Mouse (Mus musculus) cerebellum, adult 2 months (tissue): ENCODE data around the gene Mtnr1a. TPM values are rescaled to one million over a fixed set of nuclear protein-coding genes. Genes with fewer than 3 reads are reported as not detected.

Experiments
- DNase-seq, 2 experiments: peaks; one replicate each; pipeline ENCODE4 v3.0.0; 2021
- H3K27ac ChIP-seq: fragments of 200-500 bp; 2 replicates; pipeline ENCODE4 v1.5.1; 2012; ENCODE audit warnings: low read length, control low read depth, inconsistent platforms; ENCODE audit not compliant: insufficient read depth
- H3K27me3 ChIP-seq: fragments of 200-500 bp; 2 replicates; pipeline ENCODE4 v1.6.1; 2012; ENCODE audit warnings: inconsistent platforms, mild to moderate bottlenecking, low read length, moderate library complexity; ENCODE audit not compliant: control insufficient read depth, insufficient read depth
- H3K4me1 ChIP-seq: fragments of 200-500 bp; 2 replicates; pipeline ENCODE4 v1.6.1; 2011; ENCODE audit warnings: low read length; ENCODE audit not compliant: control insufficient read depth, insufficient read depth
- H3K4me3 ChIP-seq: fragments of 200-500 bp; replicated peaks from 2 replicates; pipeline ENCODE3; 2011; ENCODE audit warnings: mild to moderate bottlenecking, low read depth, low read length, control low read depth; ENCODE audit not compliant: insufficient read depth
- CTCF ChIP-seq: fragments of 200-500 bp; IDR thresholded peaks from 2 replicates; pipeline ENCODE4 v1.5.1; 2011; ENCODE audit warnings: low read depth, mild to moderate bottlenecking, control low read depth, low read length, moderate library complexity, borderline replicate concordance; ENCODE audit not compliant: insufficient read depth
- POLR2A ChIP-seq: fragments of 200-500 bp; IDR thresholded peaks from 2 replicates; pipeline ENCODE4 v1.6.1; 2011; ENCODE audit warnings: low read length, control low read depth, borderline replicate concordance; ENCODE audit not compliant: insufficient read depth
- WGBS: fragments of 180-500 bp; shearing (Covaris S2); methylation state at CpG from one replicate; pipeline ENCODE4 v1.1.7; 2018; 5-methylcytosine and 5-hydroxymethylcytosine counted together
- polyA plus RNA-seq: library from polyadenylated mRNA; depleted of rRNA; stranded (reverse); fragments of >200 nt; gene quantifications from 2 replicates; pipeline ENCODE4 v1.2.3, GENCODE M21; 2012; rRNA removed

Gene Mtnr1a
- polyA plus RNA-seq, 1 experiment = 0.07 TPM

DNA sequence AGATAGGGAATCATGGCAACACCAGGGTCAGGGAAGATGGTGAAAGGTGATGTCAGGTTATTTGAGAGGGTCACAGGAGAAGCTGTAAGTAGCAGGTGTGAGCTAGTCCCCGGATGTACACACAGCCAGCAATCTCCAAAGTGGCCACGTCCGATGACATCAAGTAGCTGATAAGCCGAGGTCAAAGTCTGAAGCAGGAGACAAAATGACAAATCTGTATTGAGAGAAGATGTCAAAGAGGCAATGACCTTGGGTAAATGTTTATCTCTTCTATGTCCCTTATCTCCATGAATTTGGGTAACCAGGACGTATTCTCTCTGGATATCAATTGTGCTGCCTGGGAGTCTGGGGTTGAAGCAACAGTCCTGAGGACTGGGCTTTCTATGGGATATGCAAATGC lies 42.9 kb downstream of the Mtnr1a start:
- 95% methylated on average over 5 of the region's 5 CpGs for WGBS
- no peak overlapping the region for H3K4me3 ChIP-seq
- no peak for DNase-seq
- H3K4me1 ChIP-seq = no peaks in the 10 kb centered on the region; the same call in 1 of the 2 replicates
- no peak overlapping the region for H3K27ac ChIP-seq
- H3K27me3 ChIP-seq = no peaks in the 10 kb centered on the region; the same call in 1 of the 2 replicates
- TF ChIP-seq CTCF = no peak
- no peak for TF ChIP-seq POLR2A

DNA sequence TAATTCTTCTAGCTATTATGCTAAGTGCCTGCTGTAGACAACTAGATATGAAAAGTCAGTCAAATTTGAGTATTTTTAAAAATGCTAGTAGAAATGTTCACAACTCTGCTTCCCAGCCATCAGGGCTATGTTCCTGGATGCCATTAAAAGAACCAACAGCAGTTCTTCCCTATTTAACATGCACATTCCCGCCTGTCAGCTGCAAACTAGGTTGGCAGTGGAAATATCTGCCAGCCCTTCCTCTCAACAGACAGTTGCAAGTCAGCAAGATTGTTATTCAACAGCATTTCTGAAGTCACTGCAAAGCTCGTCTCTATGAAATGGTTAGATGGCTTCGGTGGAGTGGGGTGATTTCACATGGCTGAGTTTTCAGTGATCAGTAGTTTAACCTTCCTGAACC lies 48.7 kb downstream of the Mtnr1a start:
- WGBS = 68% methylated on average over 3 of the region's 3 CpGs
- DNase-seq = no peak
- Histone ChIP-seq H3K27ac (no peak overlapping the region), H3K4me1 (no peaks in the 10 kb centered on the region), H3K27me3 (no peaks in the 10 kb centered on the region; the same call in 1 of the 2 replicates), H3K4me3 (no peak overlapping the region)
- TF ChIP-seq CTCF = no peak
- TF ChIP-seq POLR2A = no peak

- H3K27ac ChIP-seq = no peak overlapping the region
- H3K4me3 ChIP-seq = no peak overlapping the region
- H3K4me1 ChIP-seq = no peaks in the 10 kb centered on the region
- H3K27me3 ChIP-seq = no peaks in the 10 kb centered on the region
- TF ChIP-seq POLR2A (no peak), CTCF (no peak)
- WGBS = 3% methylated on average over 5 of the region's 5 CpGs
- no peak for DNase-seq
Observed at GRCm38 (mm10) chr8:45125680-45126079, 56.7 kb downstream of the Mtnr1a start.

Other genes with a start within 250 kb of the Mtnr1a start
- gene Fat1, start 133.7 kb upstream of the Mtnr1a start, polyA plus RNA-seq = 106 and 120 TPM in 2 replicates
- gene F11, start 192.9 kb downstream of the Mtnr1a start, polyA plus RNA-seq = not detected in 2 replicates
- 0.03 and 0.08 TPM in 2 replicates for gene Klkb1, start 225.7 kb downstream of the Mtnr1a start, polyA plus RNA-seq
- not detected in 2 replicates for gene Gm45753, start 239.3 kb downstream of the Mtnr1a start, polyA plus RNA-seq